Mouse (Mus musculus) heart, postnatal 14 days (tissue): ENCODE measurements around the gene Grk6. TPM values are rescaled to one million over a fixed set of nuclear protein-coding genes. Genes with fewer than 3 reads are reported as not detected.

ENCODE experiments used
- DNase-seq, 2 experiments: peaks; one replicate each; pipeline ENCODE4 v3.0.0; 2021 to 2022
- intact Hi-C: fragments of 180-260 bp; cut with DNase I; formaldehyde crosslinking; loops from one replicate; pipeline ENCODE4 v1.15.1; 2025
- total RNA-seq, 2 experiments: library from RNA; stranded (reverse); gene quantifications; 2 replicates each; pipeline ENCODE4 v1.2.3; 2021

The Grk6 gene
- total RNA-seq, 2 experiments from 2014 or later = 24.3 to 27.2 TPM

DNA sequence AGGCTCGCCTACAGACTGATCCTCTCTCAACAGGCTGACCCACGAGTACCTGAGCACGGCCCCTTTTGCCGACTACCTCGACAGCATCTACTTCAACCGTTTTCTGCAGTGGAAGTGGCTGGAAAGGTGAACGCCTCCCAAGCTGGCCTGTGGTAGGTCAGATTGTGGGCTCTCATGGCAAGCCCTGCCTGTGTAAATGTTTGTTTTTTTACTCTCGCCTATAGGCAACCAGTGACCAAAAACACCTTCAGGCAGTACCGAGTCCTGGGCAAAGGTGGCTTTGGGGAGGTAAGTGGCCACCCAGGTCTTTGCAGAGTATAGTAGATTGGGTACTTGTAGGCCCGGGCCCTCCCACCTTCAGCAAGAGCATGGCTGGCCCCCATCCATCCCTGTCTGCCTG is 6.4 kb downstream of the Grk6 start:
- DNase-seq = no peak
- intact Hi-C loops = no loop called here

DNA sequence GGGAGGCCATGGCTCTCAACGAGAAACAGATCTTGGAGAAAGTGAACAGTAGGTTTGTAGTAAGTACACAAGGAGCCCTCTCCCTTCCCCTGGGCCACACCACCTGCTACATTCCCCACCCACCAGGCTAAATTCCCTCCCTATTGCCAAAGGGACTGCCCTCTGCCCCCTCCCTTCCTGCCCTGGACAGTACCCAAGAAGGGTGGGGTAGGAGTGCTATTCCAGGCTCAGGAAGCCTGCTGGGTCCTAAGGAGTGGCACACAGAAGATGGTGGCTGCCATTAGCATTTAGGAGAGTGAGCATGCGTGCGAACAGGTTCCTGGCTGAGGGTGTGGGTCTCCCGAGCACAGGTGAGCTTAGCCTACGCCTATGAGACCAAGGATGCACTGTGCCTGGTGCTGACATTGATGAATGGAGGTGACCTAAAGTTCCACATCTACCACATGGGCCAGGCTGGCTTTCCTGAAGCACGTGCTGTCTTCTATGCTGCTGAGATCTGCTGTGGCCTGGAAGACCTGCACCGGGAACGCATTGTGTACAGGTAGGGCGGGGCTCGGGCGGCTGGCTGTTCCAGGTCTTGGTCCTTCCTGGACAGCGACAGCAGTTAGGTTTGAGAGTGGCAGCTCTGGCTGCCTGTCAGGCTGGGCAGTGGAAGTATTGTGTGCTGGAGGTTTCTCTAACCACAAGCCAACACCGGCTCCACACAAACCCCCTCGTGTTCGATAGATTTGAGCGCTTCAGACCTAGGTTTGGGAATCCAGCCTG is 7.1 kb downstream of the Grk6 start:
- peak in 1 of 2 experiments; percentile 57 for DNase-seq
- intact Hi-C loops = no loop called here

DNA sequence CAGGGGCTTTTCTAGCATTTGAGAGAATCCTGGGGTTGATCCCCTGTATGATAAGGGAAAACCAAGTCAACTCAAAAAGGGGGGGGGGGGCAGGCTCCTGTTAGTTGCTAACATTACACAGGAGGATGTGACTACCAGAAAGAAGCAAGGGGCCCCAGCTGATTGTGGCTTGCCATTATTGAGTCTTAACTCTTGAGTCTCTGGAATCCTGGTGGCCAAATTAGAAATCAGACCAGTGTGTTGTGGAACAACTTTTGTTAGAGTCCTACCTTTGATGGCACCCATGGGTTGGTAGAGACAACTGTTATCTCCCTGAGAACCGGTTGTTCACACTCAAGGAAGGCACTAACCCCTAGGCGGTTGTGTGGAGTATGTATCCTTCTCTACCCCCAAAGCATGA is 18.1 kb downstream of the Grk6 start:
- no peak for DNase-seq
- intact Hi-C loops = no loop called here

DNA sequence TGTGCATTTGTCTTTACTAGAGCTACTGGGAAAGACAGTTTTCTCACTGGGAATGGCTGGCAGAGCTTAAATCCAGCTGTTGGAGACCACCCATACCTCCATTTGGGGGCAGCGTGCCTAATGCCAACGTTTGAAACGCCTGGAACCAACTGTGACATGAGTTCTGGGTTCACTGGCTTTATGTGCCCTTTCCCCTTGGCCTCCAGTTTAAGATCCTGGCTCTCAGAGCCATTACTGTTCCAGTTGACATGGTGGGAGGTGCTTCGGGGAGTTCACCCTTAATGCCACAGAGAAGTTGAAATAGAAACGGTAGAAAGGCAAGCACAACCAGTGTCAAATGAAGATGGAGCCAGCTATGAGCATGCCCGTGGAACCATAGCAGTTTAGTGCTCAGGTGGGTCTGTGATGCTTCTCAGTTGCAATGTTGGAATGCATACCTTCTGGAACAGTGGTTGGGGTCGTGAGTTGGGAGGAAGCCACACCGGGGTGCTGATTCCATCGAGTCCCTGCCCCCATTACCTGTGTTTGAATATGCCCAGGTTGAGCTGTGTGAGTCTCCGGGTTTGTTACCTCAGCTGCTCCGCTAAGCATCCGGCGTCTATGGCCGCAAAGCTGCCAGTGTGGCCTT is 18.6 kb downstream of the Grk6 start:
- intact Hi-C loops = no loop called here
- DNase-seq = no peak

DNA sequence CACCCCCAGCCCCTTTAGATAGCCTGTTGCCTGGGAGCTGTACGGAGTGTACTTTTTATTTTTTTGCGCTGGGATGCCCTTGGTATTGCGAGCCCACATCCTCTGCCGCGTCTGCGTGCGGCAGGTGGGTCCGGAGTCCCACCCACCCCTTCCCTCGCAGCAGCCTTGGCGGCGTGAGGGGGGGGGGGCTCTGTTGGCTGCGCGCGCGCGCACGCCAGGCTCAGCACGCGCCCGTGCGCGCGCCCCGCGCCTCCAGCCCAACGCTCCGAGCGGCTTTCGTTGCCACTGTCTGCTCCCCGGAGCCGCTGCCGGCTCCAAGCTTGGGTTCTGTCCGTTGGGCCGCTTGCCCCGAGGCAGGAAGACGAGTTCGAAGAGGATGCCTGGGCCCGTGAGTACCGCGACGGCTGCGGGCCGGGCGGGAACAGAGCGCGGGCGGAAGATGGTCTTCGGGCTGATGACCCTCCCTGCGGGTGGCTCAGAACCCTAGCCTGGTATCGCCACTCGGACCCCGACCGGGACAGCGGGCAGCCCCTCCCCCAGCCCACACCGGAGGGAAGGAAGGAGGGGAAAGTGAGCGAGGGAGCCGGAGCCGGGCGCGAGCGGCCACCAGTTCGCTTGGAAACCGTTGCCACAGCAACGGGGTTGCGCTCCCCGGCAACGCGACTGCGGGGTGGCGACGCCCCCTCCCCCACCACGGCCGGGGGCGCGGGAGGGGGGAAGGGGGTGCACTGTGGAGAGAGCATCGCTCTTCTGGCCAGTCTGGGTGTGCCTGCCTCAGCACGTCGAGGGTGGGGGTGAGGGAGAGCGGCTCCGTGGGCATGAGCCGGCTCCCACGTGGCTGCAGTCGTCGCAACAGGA is 19.4 kb downstream of the Grk6 start, which contains the start of gene Prr7:
Gene Prr7, plus strand, starts transcription at position 241 of the 858 bp plus-strand sequence.
- DNase-seq = peak; percentile 60
- intact Hi-C loops = no loop called here

DNA sequence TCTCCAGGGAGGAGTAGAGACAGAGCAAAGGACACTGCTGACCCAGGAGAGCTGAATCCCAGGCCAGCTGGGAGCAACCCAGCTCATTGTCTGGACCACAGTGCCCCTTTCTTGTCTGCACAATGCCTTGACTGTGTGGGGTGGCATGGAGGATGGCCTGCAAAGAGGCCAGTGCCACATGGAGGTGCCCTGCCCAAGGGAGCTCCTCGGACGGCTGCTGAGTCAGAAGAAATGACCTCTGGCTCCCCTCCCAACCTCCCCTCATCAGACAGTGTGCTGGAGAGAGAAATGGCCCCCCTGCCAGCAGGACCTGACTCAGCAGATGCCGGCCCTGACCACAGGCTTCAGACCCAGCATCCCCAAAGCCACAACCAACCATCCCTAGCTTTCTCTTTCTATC is 20.3 kb downstream of the Grk6 start:
- intact Hi-C loops = no loop called here
- DNase-seq = no peak

DNA sequence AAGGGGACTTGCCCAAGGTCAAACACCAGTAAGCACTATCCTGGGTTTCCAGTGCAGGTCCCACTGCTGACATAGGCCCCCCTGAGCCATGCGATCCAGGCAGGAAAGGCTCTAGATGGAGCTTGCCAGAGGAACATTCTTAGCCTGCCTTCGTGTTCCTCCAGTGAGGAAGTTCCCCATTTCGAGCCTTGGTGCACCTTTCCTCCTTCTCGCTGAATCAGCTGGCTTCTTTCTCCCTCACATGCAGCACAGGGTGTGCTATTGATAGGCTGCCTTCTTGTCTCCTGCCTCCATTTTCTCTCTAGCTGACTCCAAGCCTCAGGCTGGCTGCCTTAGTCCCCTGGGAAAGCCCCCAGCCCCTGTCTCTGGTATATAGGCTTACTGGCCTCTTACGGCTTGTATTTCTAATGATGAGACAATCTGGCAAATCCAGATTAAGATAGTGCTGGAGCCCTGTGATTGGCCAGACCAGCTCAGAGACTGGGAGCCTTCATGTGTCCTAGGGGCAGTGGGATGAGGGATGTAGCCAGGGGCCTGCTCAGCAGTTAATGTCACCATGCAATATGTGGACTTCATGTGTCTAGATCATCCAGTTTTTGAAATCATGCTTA is 21.1 kb downstream of the Grk6 start:
- intact Hi-C loops = no loop called here
- DNase-seq = no peak

DNA sequence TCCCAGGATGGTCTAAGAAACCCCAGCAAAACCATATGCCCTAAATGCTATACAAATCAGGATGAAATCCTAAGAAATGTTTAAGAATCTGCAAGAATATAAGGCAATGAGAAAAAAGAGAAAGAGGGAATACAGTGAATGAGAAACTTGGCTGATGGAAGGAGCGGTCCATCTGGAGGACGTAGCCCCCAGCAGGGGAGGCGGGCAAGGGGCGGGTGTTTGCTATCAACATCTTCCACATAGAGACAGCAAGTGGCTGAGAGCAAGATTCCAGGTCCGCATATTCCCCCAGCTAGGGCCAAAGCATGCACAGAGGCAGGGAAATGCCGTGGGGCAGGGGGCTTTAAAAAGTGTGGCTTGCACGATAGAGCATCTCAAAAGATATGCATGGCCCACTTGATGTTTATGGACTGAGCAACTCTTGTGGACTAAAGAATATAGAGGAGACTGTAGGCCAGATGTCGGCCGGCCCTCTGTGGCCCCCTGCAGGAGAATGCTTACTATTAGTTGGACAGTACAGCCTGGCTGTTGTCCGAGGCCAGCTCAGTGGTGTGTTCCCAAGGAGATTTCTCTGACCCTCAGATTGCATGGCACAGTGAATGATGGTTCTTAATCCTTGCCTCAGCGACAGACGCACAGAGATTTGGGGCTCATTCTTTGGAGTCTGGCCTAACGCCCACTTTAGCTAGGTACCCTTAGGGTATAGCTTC is 24.1 kb downstream of the Grk6 start:
- DNase-seq = peak; percentile 61 to 70
- intact Hi-C loops = loop anchor here (2.0 kb wide), 1 partner anchor 22 kb away; no protein-coding TSS in a partner anchor

DNA sequence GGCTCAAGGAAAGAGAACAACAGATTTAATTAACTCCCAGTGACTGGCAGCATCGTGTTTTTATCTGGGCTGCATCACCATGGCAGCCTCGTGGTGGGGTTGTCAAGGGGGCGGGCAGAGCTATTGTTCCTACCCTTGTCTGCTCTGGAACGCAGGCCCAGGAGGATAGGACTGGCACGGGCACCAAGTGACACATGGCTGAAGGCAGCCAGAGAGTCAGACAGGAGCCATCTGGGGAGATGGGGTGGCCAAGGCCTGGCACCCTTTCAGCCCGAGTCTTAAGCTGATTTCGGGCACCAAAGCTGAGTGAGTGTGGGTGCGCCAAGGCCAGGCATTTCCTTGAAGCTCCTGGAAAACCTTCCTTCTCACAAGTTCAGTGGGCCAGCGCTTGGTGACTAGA is 25.5 kb downstream of the Grk6 start:
- intact Hi-C loops = no loop called here
- no peak for DNase-seq

DNA sequence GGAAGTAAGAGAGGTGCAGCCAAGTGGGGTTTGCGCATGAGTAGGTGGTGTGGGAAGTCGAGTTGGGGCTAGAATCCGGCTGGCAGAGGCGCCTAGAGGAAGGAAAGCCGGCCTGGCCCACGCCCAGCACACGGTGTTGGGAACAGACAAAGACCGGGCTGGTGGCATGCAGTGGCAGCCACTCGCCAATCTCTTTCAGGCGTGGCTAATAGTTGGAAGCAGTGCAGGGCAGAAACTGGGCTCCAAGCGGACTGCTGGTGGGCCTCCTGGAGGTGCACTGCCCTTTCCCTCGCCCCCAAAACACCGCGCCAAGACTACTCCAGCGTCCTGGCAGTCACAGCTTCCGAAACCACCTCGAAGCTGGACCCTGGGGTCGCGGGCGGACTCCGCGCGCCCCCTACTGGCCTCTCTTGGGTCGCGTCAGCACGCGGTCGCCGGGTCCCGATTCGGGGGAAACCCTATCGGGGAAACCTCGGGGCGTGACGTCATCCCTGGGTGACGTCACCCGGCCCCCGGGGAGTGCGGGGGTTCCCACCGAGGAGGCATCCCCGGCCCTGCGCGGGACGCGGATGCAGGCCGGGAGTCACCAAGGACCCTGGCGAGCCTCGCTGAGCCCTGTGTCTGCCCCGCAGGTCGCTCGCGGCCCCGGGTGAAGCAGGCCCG is 26.4 kb downstream of the Grk6 start:
- peak; percentile 91 to 92 for DNase-seq
- intact Hi-C loops = loop anchor here (1.0 kb wide), 1 partner anchor 53 kb away; no protein-coding TSS in a partner anchor

DNA sequence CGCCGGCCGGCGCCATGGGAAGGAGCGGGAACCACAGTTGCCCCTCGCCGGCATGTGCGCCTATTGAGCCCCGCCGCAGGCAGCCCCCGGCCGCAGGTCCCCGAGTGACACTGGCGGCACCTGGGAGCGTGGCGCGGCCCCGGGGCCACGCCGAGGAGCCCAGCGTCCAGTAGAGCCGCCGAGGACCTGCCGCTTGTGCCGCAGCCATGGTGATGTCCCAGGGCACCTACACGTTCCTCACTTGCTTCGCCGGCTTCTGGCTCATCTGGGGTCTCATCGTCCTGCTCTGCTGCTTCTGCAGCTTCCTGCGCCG is 26.9 kb downstream of the Grk6 start:
- intact Hi-C loops = loop anchor here (1.0 to 2.0 kb wide), 2 partner anchors 41 to 53 kb away; partner anchors contain the start of gene Pdlim7
- no peak for DNase-seq

DNA sequence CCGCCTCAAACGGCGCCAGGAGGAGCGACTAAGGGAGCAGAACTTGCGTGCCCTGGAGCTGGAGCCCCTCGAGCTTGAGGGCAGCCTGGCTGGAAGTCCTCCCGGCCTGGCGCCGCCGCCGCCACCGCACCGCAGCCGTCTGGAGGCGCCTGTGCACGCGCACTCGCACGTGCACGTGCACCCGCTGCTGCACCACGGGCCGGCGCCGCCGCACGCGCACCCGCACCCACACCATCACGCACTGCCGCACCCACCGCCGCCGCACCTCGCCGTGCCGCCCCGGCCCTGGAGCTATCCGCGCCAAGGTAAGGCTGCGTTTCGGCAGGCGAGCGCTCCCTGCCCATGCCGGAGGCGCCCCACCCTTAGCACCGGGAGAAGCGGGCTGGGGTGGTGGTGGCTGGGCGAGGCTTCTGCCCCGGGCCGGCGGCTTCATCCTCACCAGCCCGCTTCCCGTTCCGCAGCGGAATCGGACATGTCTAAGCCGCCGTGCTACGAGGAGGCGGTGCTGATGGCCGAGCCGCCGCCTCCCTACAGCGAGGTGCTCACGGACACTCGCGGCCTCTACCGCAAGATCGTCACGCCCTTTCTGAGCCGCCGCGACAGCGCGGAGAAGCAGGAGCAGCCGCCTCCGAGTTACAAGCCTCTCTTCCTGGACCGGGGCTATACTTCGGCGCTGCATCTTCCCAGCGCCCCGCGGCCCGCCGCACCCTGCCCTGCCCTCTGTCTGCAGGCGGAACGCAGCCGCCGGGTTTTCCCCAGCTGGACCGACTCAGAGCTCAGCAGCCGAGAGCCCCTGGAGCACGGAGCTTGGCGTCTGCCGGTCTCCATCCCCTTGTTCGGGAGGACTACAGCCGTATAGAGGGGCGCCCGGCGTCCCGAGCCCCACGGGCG is 27.5 kb downstream of the Grk6 start:
- intact Hi-C loops = loop anchor here (2.0 kb wide), 1 partner anchor 40 kb away; the partner anchor contains the start of gene Pdlim7
- DNase-seq = peak; percentile 67

DNA sequence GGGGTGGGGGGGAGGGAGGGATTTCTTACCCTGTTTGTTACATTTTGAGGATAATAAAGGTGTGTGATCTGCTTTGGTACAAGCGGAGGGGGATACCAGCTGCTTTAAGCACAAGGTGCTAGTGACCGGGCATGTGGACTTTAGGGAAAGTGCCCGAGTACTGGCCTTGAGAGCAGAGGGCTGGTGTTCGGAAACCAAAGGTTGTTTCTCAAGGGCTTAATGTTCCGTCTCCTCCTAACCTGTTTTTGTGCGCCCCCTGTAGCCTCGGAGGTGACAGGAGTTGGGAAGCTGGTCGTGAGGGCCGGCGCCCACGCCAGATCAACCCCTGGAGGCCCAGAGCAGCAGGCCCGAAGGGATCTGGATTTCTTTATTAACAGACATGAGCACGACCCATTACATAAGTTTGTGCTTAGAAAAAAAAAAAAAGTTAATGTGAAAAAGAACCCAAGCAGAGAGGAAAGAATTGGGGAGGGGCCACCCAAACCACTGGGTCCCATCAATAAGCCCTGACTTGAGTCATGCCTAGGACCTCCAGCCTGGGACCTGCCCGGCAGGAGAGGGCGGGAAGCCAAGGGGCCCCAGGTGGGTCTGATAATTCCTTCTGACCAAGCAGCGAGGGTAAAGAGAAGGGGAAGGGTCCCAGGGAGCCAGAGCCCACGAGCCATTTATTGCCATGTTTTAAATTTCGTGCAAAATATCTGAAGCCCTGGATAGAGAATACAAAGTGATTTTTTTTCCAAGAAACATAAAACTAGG is 28.4 kb downstream of the Grk6 start:
- intact Hi-C loops = loop anchor here (2.0 kb wide), 1 partner anchor 40 kb away; the partner anchor contains the start of gene Pdlim7

DNA sequence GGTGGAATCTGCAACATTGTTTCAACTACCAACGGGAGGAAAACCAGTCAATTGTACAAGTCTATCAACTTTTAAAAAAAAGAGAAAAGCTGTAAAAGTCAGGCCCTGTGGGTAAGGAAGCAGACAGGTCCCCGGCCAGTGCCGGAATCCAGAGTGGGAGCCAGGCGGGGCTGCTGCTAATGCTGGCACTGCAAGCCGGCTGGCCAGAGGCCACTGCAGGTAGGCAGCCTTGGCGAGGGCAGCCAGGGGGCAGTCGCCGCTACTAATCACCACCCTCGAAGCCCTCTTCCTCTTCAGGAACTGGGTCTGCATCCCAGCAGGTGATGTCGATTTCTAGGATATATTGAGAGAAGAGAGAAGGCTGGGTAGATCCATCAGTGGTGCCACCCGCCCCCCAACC is 29.1 kb downstream of the Grk6 start:
- intact Hi-C loops = loop anchor here (2.0 kb wide), 1 partner anchor 39 kb away; the partner anchor contains the start of gene Pdlim7
- DNase-seq = no peak

More for the DNA sequence above, 28.4 kb downstream of the Grk6 start:
- no peak for DNase-seq

DNA sequence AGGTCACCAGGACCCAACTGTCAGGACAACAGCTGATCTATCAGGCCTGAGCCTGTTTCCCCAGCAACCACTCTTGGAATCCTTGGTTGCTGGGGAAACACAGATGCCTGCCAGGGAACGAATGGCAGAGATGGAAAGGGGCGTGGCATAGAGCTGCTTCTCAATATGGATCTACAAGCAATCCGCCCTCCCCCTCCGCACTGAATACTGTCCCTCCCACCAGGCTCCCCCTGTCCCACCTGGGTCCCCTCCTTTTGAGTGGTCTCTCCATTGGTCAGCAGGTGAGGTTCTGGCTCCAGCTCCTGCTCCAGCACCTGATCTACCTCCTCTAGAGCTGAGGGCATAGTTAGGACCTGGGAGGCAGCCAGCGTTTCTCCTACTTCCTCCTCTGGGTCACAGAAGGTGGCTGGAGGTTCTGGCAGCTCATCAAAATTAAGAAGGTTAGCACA is 29.8 kb downstream of the Grk6 start:
- intact Hi-C loops = no loop called here

DNA sequence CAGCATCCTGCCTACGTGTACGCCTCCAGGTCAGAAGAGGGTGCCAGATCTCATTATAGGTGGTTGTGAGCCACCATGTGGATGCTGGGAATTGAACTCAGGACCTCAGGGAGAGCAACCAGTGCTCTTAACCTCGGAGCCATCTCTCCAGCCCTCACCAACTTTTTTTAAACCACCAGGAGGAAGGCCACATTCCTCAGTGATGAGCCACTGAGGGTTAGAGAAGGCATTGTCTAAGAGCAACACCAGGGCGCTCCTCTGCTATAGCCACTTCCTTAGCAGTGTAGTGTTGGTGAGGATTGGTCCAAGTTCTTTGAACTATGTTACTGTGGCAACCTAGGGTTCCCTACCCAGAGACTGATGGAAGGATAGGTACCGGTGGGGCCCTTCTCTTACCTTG is 30.9 kb downstream of the Grk6 start:
- no peak for DNase-seq
- intact Hi-C loops = no loop called here

More for the DNA sequence above, 29.8 kb downstream of the Grk6 start:
- no peak for DNase-seq

DNA sequence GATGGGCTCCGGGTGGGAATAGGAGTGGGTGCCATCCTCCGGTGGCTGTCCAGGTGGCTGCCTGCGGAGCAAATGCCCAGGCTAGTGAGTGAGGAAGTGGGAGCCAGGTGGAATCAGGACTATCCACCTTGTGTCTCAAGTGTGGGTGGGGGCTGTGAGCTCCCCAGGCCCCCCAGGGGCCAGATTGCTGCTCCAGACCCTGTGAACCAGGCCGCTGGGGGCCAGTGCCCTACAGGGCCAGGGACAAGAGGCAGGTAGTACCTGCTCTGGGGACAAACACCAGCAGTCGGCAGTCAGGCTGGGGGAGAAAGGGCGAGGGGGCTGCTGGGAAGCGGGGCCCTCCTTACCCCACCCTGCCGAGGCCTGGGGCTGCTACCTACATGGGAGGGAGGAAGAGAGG is 31.4 kb downstream of the Grk6 start:
- intact Hi-C loops = no loop called here
- DNase-seq = no peak
